Mouse (Mus musculus) lung, adult 2 months (tissue): ENCODE measurements at regions not wholly inside any gene's neighbourhood (a gene's known extent, or its start where the extent isn't known, plus 50 kb on each side); places are given as distances from the start of the nearest gene placed in this dataset.

Experiments
- CTCF ChIP-seq: fragments of 200-500 bp; IDR thresholded peaks from 2 replicates; pipeline ENCODE4 v1.5.1; 2011; ENCODE audit warnings: mild to moderate bottlenecking, low read length, control low read depth; ENCODE audit not compliant: insufficient read depth
- POLR2A ChIP-seq: fragments of 200-500 bp; IDR thresholded peaks from 2 replicates; pipeline ENCODE4 v1.6.1; 2011; ENCODE audit warnings: low read depth, mild to moderate bottlenecking, control low read depth, low read length, borderline replicate concordance; ENCODE audit errors: extremely low read depth

DNA sequence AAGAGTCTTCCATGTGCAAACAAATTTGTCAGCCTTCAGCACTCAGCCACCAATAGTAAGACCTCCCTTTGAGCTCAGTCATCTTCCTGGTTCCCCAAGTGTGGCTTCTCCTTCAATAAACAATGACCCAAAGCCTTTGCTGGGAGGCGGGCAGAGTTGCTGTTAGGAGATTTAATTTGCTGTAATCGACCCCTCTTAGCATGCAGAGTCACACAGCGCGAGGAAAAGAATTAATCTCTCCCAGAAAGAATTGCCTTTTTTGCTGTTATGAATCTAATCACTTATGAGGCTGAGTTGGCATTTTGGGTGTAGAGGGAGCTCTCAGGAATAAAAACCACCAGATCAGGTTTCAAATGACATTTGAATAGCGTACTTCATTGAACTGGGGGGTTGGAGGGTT is 387.0 kb downstream of the Prdm2 start:
- TF ChIP-seq POLR2A (no peak), CTCF (no peak)
